ENCODE assay signal across 14 mouse cellular contexts in genomic region chr11:84271948-84272347, GRCm38 (mm10).
A peak's percentile ranks its signal among the peaks of the same experiment; 100 is the strongest.
DNase-seq lines count a peak whose midpoint lies in the region; ATAC-seq lines count a peak whose summit lies in the region.
"Had no signal": no experiment of that assay in that cellular context is flagged by ENCODE, and none has a peak within 500 bp of the region (broad histone marks: within the 10 kb centered on the region; RNA-seq: fewer than 3 reads in every experiment).

No protein-coding gene starts in this region.

- H3K36me3 ChIP-seq in embryonic facial prominence, embryonic 10.5 days (replicated peaks), result peaks cover 80% of the 10 kb centered on the region
- H3K36me3 ChIP-seq in forebrain, embryonic 13.5 days (ENCODE audit: poor library complexity, severe bottlenecking), result peaks cover 27% of the 10 kb centered on the region
- peaks cover 78% of the 10 kb centered on the region for H3K36me3 ChIP-seq in limb, embryonic 10.5 days
- no peaks in the 10 kb centered on the region for H3K36me3 ChIP-seq in neural tube, embryonic 14.5 days (ENCODE audit: control insufficient read depth, insufficient read depth, low read length)

- H3K4me2 ChIP-seq in forebrain, embryonic 13.5 days, result no peak overlapping the region
- no peak overlapping the region for H3K4me2 ChIP-seq in neural tube, embryonic 14.5 days (ENCODE audit: low read depth, low read length)
- H3K4me2 ChIP-seq: embryonic facial prominence, embryonic 15.5 days; limb, embryonic 13.5 days had no signal

- ATAC-seq in forebrain, embryonic 13.5 days, result no peak
- 0 out of 2 replicates have a peak, but pooled peaks have one; percentile 31 for ATAC-seq in neural tube, embryonic 14.5 days (ENCODE audit: low read depth)
- no peak for ATAC-seq in CD4-positive, CD25-positive, alpha-beta regulatory T cell, adult 4 months
- ATAC-seq: activated CD4-positive, CD25-positive, alpha-beta regulatory T cell, adult 4 months had no signal

- H3K27ac ChIP-seq in embryonic facial prominence, embryonic 10.5 days (replicated peaks), result peak overlapping the region; percentile 52; the same call in 1 of the 2 replicates
- peak overlapping the region; percentile 32 for H3K27ac ChIP-seq in forebrain, embryonic 13.5 days
- H3K27ac ChIP-seq in limb, embryonic 10.5 days, result no peak overlapping the region
- H3K27ac ChIP-seq in neural tube, embryonic 14.5 days (ENCODE audit: low read depth, low read length), result peak overlapping the region; percentile 48; the same call in 1 of the 2 replicates
- H3K27ac ChIP-seq: embryonic facial prominence, embryonic 15.5 days had no signal

- WGBS in embryonic facial prominence, embryonic 10.5 days, result 55% methylated on average over 10 of the region's 10 CpGs
- 43% methylated on average over 10 of the region's 10 CpGs for WGBS in forebrain, embryonic 13.5 days
- WGBS in limb, embryonic 10.5 days, result 79% methylated on average over 10 of the region's 10 CpGs
- WGBS in neural tube, embryonic 14.5 days, result 34% methylated on average over 10 of the region's 10 CpGs

- H3K4me3 ChIP-seq in embryonic facial prominence, embryonic 10.5 days, result no peak overlapping the region
- H3K4me3 ChIP-seq in forebrain, embryonic 13.5 days, result no peak overlapping the region
- no peak overlapping the region for H3K4me3 ChIP-seq in limb, embryonic 10.5 days
- no peak overlapping the region for H3K4me3 ChIP-seq in neural tube, embryonic 14.5 days (ENCODE audit: low read depth, low read length)
- H3K4me3 ChIP-seq: embryonic facial prominence, embryonic 15.5 days; limb, embryonic 13.5 days had no signal

- H3K27me3 ChIP-seq in embryonic facial prominence, embryonic 10.5 days (replicated peaks; ENCODE audit: low read depth, poor library complexity, severe bottlenecking), result no peaks in the 10 kb centered on the region
- H3K27me3 ChIP-seq in forebrain, embryonic 13.5 days, result no peaks in the 10 kb centered on the region
- H3K27me3 ChIP-seq in limb, embryonic 10.5 days (ENCODE audit: low read depth, poor library complexity, severe bottlenecking), result no peaks in the 10 kb centered on the region
- no peaks in the 10 kb centered on the region for H3K27me3 ChIP-seq in neural tube, embryonic 14.5 days (ENCODE audit: control insufficient read depth, insufficient read depth, low read length)
- H3K27me3 ChIP-seq: embryonic facial prominence, embryonic 15.5 days; limb, embryonic 13.5 days had no signal

- DNase-seq in embryonic facial prominence, embryonic 10.5 days (ENCODE audit: low spot score), result peak; percentile 51
- DNase-seq in limb, embryonic 10.5 days (ENCODE audit: low spot score), result peak; percentile 42
- no peak for DNase-seq in lung, adult 18-20 months
- no peak for DNase-seq in ovary, adult 18-20 months (ENCODE audit: low spot score)
- DNase-seq: kidney, adult 18-20 months; layer of hippocampus, adult 9-11 months; right cerebral cortex, postnatal 14 days; thymus, postnatal 36 days had no signal

- no peaks in the 10 kb centered on the region for H3K9me3 ChIP-seq in embryonic facial prominence, embryonic 10.5 days
- no peaks in the 10 kb centered on the region for H3K9me3 ChIP-seq in forebrain, embryonic 13.5 days (replicated peaks)
- no peaks in the 10 kb centered on the region for H3K9me3 ChIP-seq in limb, embryonic 10.5 days (replicated peaks)
- no peaks in the 10 kb centered on the region for H3K9me3 ChIP-seq in neural tube, embryonic 14.5 days (ENCODE audit: control insufficient read depth, low read length)
- H3K9me3 ChIP-seq: embryonic facial prominence, embryonic 15.5 days had no signal

- peaks cover 13% of the 10 kb centered on the region for H3K4me1 ChIP-seq in embryonic facial prominence, embryonic 10.5 days
- peaks cover 14% of the 10 kb centered on the region for H3K4me1 ChIP-seq in forebrain, embryonic 13.5 days
- peaks cover 8% of the 10 kb centered on the region for H3K4me1 ChIP-seq in limb, embryonic 10.5 days
- peaks cover 12% of the 10 kb centered on the region; the same call in 1 of the 2 replicates for H3K4me1 ChIP-seq in neural tube, embryonic 14.5 days (ENCODE audit: control insufficient read depth, insufficient read depth, low read length)

- H3K9ac ChIP-seq in forebrain, embryonic 13.5 days, result no peak overlapping the region
- H3K9ac ChIP-seq in neural tube, embryonic 14.5 days (replicated peaks; ENCODE audit: low read depth, low read length), result no peak overlapping the region
- H3K9ac ChIP-seq: embryonic facial prominence, embryonic 15.5 days; limb, embryonic 13.5 days had no signal

Comparison
In these comparisons a context has a peak if more than half of its experiments do, and no peak if none do; other contexts are left out.
1. DNase-seq: peak in embryonic facial prominence, embryonic 10.5 days (single experiment) and limb, embryonic 10.5 days (single experiment); none in lung, adult 18-20 months (0 of 2) and ovary, adult 18-20 months (single experiment).